Mouse (Mus musculus): ENCODE measurements at regions not wholly inside any gene's neighbourhood (a gene's known extent, or its start where the extent isn't known, plus 50 kb on each side); places are given as distances from the start of the nearest gene placed in this dataset.

DNA sequence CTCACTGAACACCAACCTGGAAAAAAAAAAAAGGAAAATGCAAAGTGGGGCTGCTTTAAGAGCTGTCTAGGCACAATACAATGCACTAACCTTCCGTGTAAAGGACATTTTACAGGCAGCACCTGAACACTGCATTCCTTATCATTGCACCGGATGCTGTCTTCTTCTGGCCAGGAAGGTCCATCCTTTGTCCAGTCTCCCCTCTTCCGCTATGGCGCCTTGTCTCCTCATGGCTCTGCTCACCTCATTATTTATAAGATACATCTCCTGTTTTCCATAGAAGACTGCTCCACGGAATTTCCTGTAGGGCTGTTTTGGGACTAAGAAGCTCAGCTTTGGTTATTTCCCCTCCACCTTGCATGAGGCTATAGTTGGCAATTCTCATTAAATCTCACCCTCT lies 102.8 kb upstream of the Spata13 start:
- H3K36me3 ChIP-seq (replicated peaks; ENCODE audit: low read length), result no peaks in the 10 kb centered on the region
- no peaks in the 10 kb centered on the region for H3K27me3 ChIP-seq (replicated peaks)
- TF ChIP-seq GATA1 (IDR thresholded peaks at IDR 0.05; ENCODE audit: borderline replicate concordance, low read length) (no peak), FLI1 (IDR thresholded peaks at IDR 0.05; ENCODE audit: low read length) (no peak)
- H3K4me3 ChIP-seq (replicated peaks), result no peak overlapping the region
- no peaks in the 10 kb centered on the region for H3K4me1 ChIP-seq
- H3K9me3 ChIP-seq, result no peaks in the 10 kb centered on the region

DNA sequence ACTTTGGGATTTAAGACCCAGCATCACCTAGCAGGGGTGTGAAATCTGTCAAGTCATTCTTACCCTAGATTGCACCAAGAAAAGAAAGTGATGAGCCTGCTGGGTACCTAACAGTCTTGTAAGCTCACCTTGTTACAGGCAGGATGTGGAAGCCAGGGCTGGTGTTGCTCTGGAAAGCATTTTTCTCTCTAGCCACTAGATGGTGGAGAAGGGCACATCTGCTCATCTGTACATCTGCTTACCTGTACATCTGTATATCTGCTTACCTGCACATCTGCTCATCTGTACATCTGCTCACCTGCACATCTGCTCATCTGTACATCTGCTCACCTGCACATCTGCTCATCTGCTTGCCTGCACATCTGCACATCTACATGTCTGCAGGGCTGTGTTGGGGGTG lies 102.0 kb upstream of the Spata13 start:
- TF ChIP-seq FLI1 (IDR thresholded peaks at IDR 0.05; ENCODE audit: low read length) (no peak), GATA1 (IDR thresholded peaks at IDR 0.05; ENCODE audit: borderline replicate concordance, low read length) (no peak)
- Histone ChIP-seq H3K9me3 (no peaks in the 10 kb centered on the region), H3K4me3 (replicated peaks) (peak overlapping the region; percentile 38), H3K27me3 (replicated peaks) (no peaks in the 10 kb centered on the region), H3K4me1 (no peaks in the 10 kb centered on the region), H3K36me3 (replicated peaks; ENCODE audit: low read length) (no peaks in the 10 kb centered on the region)

DNA sequence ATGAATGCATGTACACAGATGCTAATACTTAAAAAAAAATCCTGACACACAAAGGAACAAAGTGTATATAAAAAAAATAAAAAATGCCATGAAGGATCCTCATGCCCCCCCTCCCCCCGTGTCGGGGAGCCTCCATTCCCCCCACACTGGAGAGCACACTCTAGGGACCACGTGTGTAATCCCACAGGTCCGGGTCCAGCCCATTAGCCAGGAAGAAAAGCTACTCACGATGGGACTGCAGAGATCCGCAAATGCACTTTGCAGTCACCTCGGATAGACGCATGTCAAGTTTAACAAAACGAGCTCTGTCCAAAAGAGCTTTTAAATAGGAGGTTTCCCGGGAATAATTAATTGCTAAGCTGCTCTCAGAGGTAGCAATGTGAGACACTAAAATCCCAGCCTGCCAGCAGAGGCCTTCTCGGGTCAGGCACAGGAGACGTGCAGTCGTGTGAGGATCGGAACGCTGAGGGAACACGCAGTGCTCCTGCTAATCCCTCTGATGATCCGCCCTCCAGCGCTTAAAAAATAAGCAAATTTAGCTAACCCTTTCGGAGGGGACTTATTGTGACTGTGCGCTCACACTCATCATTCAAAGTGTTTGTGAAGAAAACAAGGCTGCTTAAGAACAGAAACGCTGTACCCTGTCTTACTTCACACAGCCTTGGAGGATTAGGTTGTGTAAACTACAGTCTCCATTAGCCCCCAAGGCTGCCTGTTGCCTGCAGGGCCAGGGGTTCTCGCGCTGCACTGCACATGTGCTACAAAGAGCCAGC lies 100.2 kb upstream of the Spata13 start:
- Histone ChIP-seq H3K4me1 (no peaks in the 10 kb centered on the region), H3K36me3 (replicated peaks; ENCODE audit: low read length) (no peaks in the 10 kb centered on the region), H3K27me3 (replicated peaks) (no peaks in the 10 kb centered on the region), H3K9me3 (0 out of 2 replicates have a peak, but pooled peaks cover 5% of the 10 kb centered on the region), H3K4me3 (replicated peaks) (no peak overlapping the region)
- TF ChIP-seq GATA1 (IDR thresholded peaks at IDR 0.05; ENCODE audit: borderline replicate concordance, low read length), result no peak
- no peak for TF ChIP-seq FLI1 (IDR thresholded peaks at IDR 0.05; ENCODE audit: low read length)

DNA sequence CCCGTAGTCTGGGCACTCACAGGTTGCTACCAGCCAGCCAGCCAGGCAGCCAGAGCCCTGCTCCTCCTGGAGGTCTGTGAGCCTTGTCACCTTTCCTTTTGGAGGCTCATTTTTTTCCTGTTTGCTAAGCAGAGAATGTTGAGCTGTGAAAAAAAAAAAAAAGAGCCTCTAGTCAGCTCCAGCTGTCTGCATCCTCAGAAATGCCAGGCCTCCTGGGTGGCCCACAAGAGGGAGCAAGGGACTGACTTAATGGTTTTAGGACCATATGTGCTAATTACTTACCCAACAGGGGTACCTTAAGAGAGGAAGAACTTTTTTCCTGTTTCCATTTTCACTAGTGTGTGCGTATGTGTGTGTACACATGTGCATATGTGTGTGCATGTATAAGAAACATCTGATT lies 94.8 kb upstream of the Spata13 start:
- no peaks in the 10 kb centered on the region for H3K36me3 ChIP-seq (replicated peaks; ENCODE audit: low read length)
- no peaks in the 10 kb centered on the region for H3K27me3 ChIP-seq (replicated peaks)
- no peak overlapping the region for H3K4me3 ChIP-seq (replicated peaks)
- TF ChIP-seq FLI1 (IDR thresholded peaks at IDR 0.05; ENCODE audit: low read length) (no peak), GATA1 (IDR thresholded peaks at IDR 0.05; ENCODE audit: borderline replicate concordance, low read length) (no peak)
- 0 out of 2 replicates have a peak, but pooled peaks cover 5% of the 10 kb centered on the region for H3K9me3 ChIP-seq
- H3K4me1 ChIP-seq, result no peaks in the 10 kb centered on the region

DNA sequence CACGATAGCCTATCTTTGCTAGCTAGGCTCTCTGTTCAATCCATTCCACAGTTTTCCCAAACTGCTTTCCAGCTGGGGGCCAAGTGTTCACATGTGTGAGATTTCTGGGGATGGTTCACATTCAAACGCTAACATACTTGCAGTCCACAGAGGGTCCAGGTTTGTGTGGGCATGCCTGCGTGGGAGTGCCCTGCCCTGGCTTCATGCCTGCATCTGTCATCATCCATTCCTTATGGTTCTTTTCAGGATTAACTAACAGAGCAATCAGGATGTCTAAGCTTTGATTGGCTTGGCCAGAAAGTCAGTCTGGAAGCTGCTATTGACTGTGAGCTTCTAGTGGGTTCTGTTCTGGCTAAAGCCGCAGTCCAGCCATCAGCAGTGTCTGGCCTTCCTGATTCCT lies 93.7 kb upstream of the Spata13 start:
- no peaks in the 10 kb centered on the region for H3K36me3 ChIP-seq (replicated peaks; ENCODE audit: low read length)
- no peak overlapping the region for H3K4me3 ChIP-seq (replicated peaks)
- no peaks in the 10 kb centered on the region for H3K4me1 ChIP-seq
- 0 out of 2 replicates have a peak, but pooled peaks cover 5% of the 10 kb centered on the region for H3K9me3 ChIP-seq
- TF ChIP-seq FLI1 (IDR thresholded peaks at IDR 0.05; ENCODE audit: low read length) (no peak), GATA1 (IDR thresholded peaks at IDR 0.05; ENCODE audit: borderline replicate concordance, low read length) (no peak)
- H3K27me3 ChIP-seq (replicated peaks), result no peaks in the 10 kb centered on the region

DNA sequence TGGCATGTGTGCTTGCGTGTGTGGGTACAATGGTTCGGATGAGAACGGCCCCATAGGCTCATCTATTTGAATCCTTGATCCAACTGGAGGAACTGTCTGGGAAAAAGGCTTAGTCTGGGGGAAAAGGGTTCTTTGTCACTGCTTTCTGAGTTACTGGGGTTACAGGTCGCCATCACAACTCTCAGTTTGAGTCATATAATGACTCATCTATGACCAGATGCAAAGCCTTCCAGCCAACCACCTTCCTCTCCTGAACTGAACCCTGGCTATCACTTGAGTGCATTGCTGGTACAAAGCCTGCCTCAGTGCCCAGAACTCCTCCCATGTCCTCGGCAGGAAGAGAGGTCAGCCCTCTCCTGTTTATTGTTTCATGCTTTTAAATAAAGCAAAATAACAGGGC lies 92.2 kb upstream of the Spata13 start:
- H3K4me1 ChIP-seq, result no peaks in the 10 kb centered on the region
- 0 out of 2 replicates have a peak, but pooled peaks cover 5% of the 10 kb centered on the region for H3K9me3 ChIP-seq
- H3K4me3 ChIP-seq (replicated peaks), result no peak overlapping the region
- H3K36me3 ChIP-seq (replicated peaks; ENCODE audit: low read length), result no peaks in the 10 kb centered on the region
- no peak for TF ChIP-seq FLI1 (IDR thresholded peaks at IDR 0.05; ENCODE audit: low read length)
- TF ChIP-seq GATA1 (IDR thresholded peaks at IDR 0.05; ENCODE audit: borderline replicate concordance, low read length), result no peak
- H3K27me3 ChIP-seq (replicated peaks), result no peaks in the 10 kb centered on the region

DNA sequence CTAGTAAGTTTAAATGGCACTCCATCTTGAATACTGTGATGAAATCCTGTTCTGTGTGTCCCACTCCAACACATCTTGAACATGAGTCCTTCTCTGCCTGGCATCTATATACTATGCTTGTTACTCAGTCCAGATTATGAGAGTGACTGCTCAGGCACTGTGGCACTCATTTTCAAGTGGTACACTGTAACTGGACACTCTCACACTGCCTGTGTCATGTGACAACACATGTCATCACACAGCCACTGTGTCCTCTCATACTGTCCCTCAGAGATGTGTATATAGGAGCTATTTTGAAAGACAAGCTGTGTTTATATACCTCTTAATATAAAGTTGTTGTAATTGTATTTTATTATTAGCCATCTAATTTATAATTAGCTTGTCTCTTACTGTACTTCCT lies 89.0 kb upstream of the Spata13 start:
- Histone ChIP-seq H3K9me3 (no peaks in the 10 kb centered on the region), H3K36me3 (replicated peaks; ENCODE audit: low read length) (no peaks in the 10 kb centered on the region), H3K27me3 (replicated peaks) (no peaks in the 10 kb centered on the region), H3K4me1 (no peaks in the 10 kb centered on the region), H3K4me3 (replicated peaks) (no peak overlapping the region)
- TF ChIP-seq FLI1 (IDR thresholded peaks at IDR 0.05; ENCODE audit: low read length), result no peak
- no peak for TF ChIP-seq GATA1 (IDR thresholded peaks at IDR 0.05; ENCODE audit: borderline replicate concordance, low read length)

DNA sequence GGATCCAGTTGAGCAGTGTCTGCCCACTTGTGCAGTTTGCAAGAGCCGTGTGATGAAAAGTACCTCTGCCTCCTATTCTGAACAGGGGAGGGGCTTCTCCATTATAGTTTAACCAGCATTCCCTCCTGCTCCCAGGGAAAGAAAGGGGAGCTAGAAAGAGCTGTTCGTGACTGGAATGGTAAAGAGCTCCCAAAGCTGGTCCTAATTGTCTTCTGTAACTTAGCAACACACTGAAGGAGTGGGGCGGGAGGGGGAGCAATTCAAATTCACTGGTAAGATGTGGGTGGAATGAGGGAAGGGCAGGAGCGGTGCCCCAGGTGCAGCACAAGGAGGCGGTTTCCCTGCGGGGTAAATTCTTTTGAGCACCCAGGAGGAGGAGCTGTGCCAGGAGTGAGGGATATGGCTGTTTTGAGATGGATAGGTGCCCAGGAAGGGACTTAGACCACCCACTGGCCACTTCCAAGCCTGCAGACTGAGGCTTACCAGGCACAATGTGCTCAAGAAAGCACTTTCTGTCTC lies 79.5 kb upstream of the Spata13 start:
- no peak for TF ChIP-seq FLI1 (IDR thresholded peaks at IDR 0.05; ENCODE audit: low read length)
- no peak for TF ChIP-seq GATA1 (IDR thresholded peaks at IDR 0.05; ENCODE audit: borderline replicate concordance, low read length)
- Histone ChIP-seq H3K4me3 (replicated peaks) (no peak overlapping the region), H3K27me3 (replicated peaks) (peaks cover 3% of the 10 kb centered on the region), H3K9me3 (no peaks in the 10 kb centered on the region), H3K36me3 (replicated peaks; ENCODE audit: low read length) (no peaks in the 10 kb centered on the region), H3K4me1 (no peaks in the 10 kb centered on the region)

DNA sequence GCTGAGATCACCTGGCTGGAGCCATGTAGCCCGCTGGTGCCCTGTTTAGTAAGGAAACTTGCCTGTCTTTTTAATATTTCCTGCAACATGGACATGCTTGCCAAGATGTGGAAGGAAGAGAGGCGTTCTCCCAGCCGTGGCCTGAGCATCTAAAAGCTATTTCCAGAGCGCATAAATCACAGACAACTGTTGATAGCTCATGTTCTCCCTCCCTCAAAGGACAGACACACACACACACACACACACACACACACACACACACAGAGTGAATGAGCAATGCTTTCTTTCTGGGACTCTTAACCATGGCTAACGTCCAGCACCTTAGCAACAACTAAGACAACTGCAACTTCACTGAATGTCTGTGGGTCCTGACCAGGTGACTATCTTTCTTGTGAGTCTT lies 77.3 kb upstream of the Spata13 start:
- Histone ChIP-seq H3K4me3 (replicated peaks) (no peak overlapping the region), H3K4me1 (no peaks in the 10 kb centered on the region), H3K36me3 (replicated peaks; ENCODE audit: low read length) (no peaks in the 10 kb centered on the region), H3K9me3 (peaks cover 11% of the 10 kb centered on the region; the same call in 1 of the 2 replicates), H3K27me3 (replicated peaks) (peaks cover 3% of the 10 kb centered on the region)
- no peak for TF ChIP-seq FLI1 (IDR thresholded peaks at IDR 0.05; ENCODE audit: low read length)
- no peak for TF ChIP-seq GATA1 (IDR thresholded peaks at IDR 0.05; ENCODE audit: borderline replicate concordance, low read length)

DNA sequence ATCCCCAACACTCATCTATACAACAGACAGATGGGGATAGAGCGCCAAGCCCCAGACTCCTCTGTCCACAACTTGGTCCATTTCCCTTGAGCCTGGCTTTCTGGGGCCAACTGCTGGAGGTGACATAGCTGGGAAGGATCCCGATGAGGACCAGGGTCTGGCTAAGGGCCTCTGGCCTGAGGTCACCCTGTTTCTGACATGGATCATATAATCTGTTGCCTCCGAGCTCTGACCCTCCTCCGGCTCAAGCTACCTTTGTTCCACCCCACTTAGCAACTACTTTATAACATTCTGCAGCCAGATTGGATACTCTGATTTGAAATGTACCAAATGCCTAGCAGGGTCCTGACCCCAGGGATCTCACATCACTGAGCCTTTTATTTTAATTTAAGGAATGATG lies 76.8 kb upstream of the Spata13 start:
- TF ChIP-seq GATA1 (IDR thresholded peaks at IDR 0.05; ENCODE audit: borderline replicate concordance, low read length), result no peak
- TF ChIP-seq FLI1 (IDR thresholded peaks at IDR 0.05; ENCODE audit: low read length), result no peak
- Histone ChIP-seq H3K36me3 (replicated peaks; ENCODE audit: low read length) (no peaks in the 10 kb centered on the region), H3K9me3 (peaks cover 12% of the 10 kb centered on the region; the same call in 1 of the 2 replicates), H3K27me3 (replicated peaks) (peaks cover 3% of the 10 kb centered on the region), H3K4me3 (replicated peaks) (no peak overlapping the region), H3K4me1 (no peaks in the 10 kb centered on the region)
